Mouse (Mus musculus): ENCODE results near the gene Btbd35f29. TPM values are rescaled to one million over a fixed set of nuclear protein-coding genes. Genes with fewer than 3 reads are reported as not detected.
"Not testable (repeated sequence)": the region's sequence is repeated elsewhere in the genome, so short reads cannot be mapped to it uniquely, and the experiment has no call there.

The Btbd35f29 gene
- not detected for total RNA-seq (2021)

DNA sequence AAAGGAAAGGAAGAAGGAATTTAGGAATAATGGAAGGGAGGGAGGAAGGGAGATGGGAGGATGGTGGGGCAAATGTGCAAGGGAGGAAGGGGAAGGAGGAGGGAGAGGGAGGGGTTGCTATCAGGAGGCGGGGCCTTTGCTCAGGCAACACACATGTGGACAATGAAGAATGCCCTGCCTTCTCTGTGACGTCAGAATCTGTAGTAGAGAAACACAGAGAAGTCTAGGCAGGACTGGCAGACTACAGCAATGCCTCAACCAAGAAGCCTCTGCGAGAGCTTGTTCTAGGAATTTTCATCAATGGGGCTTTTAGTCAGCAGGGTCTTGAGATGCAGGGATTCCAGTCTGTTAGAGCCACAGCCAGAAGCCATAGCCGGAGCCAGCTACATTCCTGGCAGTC lies at the start of gene Btbd35f29:
Gene Btbd35f29, plus strand, starts transcription at position 301 of the 400 bp plus-strand sequence.
- intact Hi-C loops (cut with DNase I); DNase-seq: not testable (repeated sequence)

DNA sequence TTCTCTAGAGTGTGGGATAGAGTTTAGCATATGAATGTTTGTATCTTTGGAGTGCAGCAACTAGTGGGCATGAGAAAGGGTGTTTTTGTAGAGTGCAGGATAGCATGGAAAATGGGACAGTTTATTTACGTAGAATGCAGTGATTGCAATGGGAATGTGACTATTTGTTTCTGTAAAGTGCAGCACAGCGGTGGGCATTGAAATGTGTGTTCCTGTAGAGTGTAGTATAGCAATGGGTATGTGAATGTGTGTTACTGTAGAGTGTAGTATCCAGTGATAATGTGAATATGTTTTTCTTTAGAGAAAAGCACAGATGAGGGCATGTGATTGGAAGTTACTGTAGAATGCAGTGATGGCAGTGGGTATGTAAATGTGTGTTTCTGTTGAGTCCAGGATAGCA lies 23.9 kb downstream of the Btbd35f29 start:
- intact Hi-C loops (cut with DNase I); DNase-seq: not testable (repeated sequence)

DNA sequence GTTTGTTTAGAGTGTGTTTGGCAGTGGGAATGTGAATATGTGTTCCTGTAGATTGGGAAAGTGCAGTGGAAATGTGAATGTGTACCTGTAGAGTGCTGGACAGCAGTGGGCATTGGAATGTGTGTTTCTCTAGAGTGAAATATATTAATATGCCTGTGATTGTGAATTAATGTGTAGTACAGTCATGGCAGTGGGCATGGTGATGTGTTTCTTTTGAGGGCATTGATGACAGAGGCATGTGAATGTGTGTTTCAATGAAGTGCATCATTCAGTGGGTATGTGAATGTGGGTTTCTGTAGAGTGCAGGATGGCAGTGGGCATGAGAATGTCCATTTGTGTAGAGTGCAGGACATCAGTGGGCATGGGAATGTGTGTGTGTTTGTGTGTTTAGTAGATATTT lies 27.7 kb downstream of the Btbd35f29 start:
- intact Hi-C loops (cut with DNase I); DNase-seq: not testable (repeated sequence)

DNA sequence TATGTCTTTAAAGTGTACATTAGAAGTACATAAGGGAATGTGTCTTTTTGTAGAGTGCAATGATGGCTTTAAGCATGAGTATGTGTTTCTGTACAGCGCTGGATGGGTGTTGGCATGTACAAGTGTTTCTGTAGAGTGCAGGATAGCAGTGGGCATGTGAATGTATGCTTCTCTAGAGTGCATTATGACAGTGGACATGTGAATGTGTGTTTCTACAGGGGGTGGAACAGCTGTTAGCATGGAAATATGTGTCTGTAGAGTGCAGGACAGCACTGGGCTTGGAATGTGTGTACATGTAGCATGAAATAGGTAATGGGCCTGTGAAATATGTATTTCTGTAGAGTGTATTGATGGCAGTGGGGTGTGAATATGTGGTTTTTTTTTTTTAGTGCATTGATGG lies 28.4 kb downstream of the Btbd35f29 start:
- DNase-seq; intact Hi-C loops (cut with DNase I): not testable (repeated sequence)

DNA sequence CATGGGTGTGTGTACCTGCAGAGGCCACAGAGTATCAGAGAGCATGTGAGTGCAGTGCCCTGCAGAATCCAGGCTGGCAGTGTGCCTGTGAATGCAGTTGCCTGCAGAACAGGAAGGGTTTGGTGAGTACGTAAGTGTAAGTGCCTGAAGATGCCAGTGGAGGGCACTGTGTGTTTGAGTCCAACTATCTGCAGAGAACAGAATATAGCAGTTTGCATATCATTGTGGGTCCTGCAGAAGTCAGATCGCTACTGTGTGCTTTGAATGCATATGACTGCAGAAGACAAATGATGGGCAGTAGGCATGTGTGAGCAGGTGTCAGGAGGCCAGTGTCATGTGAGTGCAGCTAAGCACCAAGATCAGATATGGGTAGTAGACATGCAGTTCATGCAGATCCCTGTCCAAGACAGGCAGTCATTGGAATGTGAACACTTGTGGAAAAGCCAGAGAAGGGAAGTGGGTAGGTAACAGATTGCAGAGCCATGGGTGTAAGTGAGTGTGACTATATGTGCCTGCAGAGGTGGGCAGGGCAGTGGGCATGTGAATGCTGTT lies 41.1 kb downstream of the Btbd35f29 start:
- DNase-seq; intact Hi-C loops (cut with DNase I): not testable (repeated sequence)

DNA sequence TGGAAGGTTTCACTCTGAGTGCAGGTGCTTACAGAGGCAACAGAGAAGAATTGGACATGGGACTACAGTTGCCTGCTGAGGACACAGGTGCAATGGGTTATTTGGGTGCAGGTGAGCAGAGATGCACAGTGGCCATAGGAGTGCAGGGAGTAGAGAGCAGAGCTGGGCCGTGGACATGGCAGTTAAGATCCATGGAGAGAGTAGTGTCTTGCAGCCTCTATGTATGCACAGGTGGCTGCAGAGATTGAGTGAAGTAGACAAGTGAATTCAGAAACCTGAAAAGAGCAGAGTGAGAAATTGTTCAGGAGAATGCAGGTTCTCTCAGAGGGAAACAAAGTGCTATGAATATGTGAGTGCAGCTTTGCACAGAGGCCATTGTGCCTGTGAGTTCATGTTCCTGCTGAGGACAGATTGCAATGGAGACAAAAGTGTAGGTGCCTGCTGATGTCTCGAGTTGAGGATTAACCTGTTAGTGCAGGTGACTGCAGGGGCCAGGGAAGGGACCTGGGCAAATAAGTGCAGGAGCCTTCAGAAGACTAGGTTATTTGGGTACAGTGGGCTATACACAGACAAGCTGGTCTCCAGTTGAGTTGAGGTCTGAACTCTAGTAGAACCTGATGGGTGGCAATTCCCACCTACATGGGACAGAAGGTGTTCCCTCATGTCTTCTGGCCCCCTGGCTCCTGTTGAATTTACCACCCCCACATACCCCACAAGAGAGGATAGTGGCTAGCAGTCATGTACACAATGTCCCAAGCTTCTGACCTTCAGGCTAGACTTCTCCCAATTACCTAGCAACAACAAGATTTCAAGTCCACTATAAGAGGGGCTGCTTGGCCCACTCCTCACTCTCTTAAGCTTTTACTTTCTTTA lies 42.2 kb downstream of the Btbd35f29 start:
- DNase-seq; intact Hi-C loops (cut with DNase I): not testable (repeated sequence)

DNA sequence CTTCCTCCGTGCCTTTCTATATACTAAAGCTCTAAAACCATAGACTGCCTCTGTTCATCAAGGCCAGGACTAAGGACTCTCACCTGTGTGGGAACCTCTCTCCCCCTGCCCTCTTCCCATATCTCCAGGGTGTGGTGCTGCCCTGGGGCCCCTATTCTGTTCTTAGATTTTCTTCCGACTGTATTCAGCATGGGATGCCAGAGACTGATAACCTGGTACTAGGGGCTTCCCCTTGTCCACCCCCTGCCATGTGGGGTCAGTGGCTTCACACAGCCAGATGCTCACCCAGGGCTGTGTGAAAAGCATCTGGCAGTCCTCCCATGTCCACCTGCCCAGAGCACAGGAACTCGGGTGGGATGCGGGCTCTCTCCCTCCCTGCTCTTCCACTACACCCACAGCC lies 43.1 kb downstream of the Btbd35f29 start:
- DNase-seq; intact Hi-C loops (cut with DNase I): not testable (repeated sequence)

DNA sequence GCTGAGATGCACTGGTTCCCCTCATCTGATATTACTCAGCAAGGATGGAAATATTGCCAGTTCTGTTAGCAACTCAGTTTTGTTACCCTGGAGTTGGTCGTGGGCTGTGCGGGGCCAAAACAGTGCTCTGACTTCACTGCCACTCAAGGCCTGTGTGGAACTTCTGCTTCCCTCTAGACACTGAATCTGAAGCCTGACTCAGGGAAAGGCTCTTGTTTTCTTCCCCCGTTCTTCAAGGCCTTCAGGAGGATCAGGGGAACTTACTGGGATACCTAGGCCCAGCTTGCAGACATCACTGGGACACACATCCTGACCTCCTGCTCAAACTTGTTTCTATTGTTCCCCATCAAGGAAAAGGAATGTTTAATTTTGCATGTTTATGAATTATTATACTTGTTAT lies 45.2 kb downstream of the Btbd35f29 start:
- intact Hi-C loops (cut with DNase I) = not testable (repeated sequence)

DNA sequence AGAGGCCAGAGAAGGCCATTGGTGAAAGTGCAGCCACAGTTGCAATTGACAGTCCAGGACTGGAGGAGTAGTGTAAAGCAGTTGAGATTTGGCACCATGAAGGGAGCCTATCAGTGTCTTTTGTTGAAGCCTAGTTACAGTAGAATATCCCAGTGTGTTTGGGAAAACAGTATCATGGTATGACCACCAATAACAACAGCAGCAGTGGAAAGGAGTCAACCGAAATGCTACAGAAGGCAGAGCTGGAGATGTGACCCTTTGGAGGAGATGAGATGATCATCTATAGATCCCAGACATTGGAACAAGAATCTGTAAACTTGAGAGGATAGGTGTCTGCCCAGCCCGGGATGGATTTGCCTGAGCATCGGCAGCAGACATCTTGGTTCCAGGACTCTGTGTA lies 47.7 kb downstream of the Btbd35f29 start:
- DNase-seq; intact Hi-C loops (cut with DNase I): not testable (repeated sequence)

More for the DNA sequence above, 45.2 kb downstream of the Btbd35f29 start:
- not testable (repeated sequence) for DNase-seq

Other genes with a start within 250 kb of the Btbd35f29 start
- not detected for gene Spin2f, start 136.2 kb downstream of the Btbd35f29 start, total RNA-seq (2021)
- not detected for gene Btbd35f26, start 218.8 kb downstream of the Btbd35f29 start, total RNA-seq (2021)

Measured in heart, postnatal 10 days (tissue).